Mouse (Mus musculus): ENCODE results near the gene Dctd.

DNA sequence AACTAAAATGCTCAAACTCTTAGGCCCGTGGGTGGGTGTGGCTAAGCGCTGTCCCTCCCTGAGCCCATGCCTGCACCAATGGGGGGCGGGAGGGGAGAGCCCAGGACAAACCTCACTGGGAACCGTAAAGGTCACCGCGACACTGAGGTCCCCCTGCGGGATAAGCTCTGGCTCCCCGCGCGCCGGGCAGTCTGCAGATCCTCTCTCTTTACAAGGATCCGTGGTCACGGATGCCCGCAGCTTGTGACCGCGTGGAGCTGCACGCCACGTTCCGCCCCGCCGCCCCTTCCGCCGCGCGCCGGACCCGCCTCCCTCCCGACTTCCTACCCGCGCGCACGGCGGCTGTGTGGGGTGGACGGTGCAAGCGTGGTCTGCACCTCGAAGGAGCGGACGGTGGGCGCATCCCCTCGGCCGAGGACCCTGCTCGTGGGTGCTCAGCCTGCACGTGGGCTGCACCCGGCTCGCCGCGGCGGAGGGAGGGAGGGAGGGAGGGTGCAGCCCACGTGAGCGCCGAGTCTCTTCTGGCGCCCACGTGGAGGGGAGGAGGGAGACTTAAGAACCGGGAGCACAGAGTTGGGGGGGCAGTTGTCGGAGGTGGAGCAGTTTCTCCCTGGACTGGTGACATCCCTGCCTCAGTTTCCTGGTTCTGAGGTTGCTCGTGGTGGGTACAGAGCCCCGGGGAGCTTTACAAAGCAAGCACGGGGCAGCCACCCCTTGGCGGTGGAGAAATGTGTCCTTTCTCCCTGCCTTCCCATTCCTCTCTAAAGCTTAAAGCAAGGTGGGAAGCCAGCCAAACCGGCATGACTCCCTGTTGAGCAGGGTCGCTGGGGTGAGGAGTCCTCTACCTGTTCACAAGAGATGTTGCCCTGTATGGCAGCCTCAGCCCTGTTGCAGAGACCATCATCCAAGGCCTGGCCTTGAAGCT lies 11.2 kb downstream of the Dctd start:
- no peak for TF ChIP-seq CTCF (IDR thresholded peaks at IDR 0.05; ENCODE audit: low read depth)
- TF ChIP-seq EP300 (IDR thresholded peaks at IDR 0.05; ENCODE audit: low read depth): no peak

Data from heart, postnatal 0 days (tissue).